Mouse (Mus musculus) kidney, adult 2 months (tissue): ENCODE measurements around the gene Fcgr3. TPM values are rescaled to one million over a fixed set of nuclear protein-coding genes. Genes with fewer than 3 reads are reported as not detected.

Experiments
- DNase-seq: peaks from one replicate; pipeline ENCODE4 v3.0.0; 2021
- H3K27ac ChIP-seq: fragments of 200-500 bp; 2 replicates; pipeline ENCODE4 v1.5.1; 2012; ENCODE audit warnings: low read depth, low read length, control low read depth, inconsistent platforms; ENCODE audit not compliant: insufficient read depth
- H3K27me3 ChIP-seq: fragments of 200-500 bp; replicated peaks from 2 replicates; pipeline ENCODE4 v1.6.1; 2012; ENCODE audit warnings: mild to moderate bottlenecking, moderate library complexity, low read length, inconsistent platforms; ENCODE audit not compliant: control insufficient read depth, insufficient read depth
- H3K36me3 ChIP-seq: fragments of 200-500 bp; 2 replicates; pipeline ENCODE4 v1.6.1; 2012; ENCODE audit warnings: mild to moderate bottlenecking, moderate library complexity, low read length, inconsistent platforms; ENCODE audit not compliant: control insufficient read depth, insufficient read depth
- H3K4me1 ChIP-seq: fragments of 200-500 bp; 2 replicates; pipeline ENCODE4 v1.6.1; 2011; ENCODE audit warnings: low read length; ENCODE audit not compliant: control insufficient read depth, insufficient read depth
- H3K4me3 ChIP-seq: fragments of 200-500 bp; 2 replicates; pipeline ENCODE4 v1.5.1; 2011; ENCODE audit warnings: mild to moderate bottlenecking, low read depth, low read length, control low read depth; ENCODE audit not compliant: insufficient read depth
- CTCF ChIP-seq: fragments of 200-500 bp; conservative IDR thresholded peaks from 2 replicates; pipeline ENCODE4 v1.5.1; 2011; ENCODE audit warnings: low read depth, mild to moderate bottlenecking, control low read depth, low read length, moderate library complexity, mixed read lengths; ENCODE audit not compliant: insufficient read depth, insufficient read length
- POLR2A ChIP-seq: fragments of 200-500 bp; IDR thresholded peaks from one replicate; pipeline ENCODE4 v1.6.1; 2011; ENCODE audit warnings: low read depth, low read length, control low read depth
- WGBS: fragments of 180-500 bp; shearing (Covaris S2); methylation state at CpG from one replicate; pipeline ENCODE4 v1.1.7; 2018; 5-methylcytosine and 5-hydroxymethylcytosine counted together
- polyA plus RNA-seq: library from polyadenylated mRNA; depleted of rRNA; stranded (reverse); fragments of >200 nt; gene quantifications from 2 replicates; pipeline ENCODE4 v1.2.3, GENCODE M21; 2012; rRNA removed

The Fcgr3 gene
- polyA plus RNA-seq, 1 experiment, result 6.4 TPM

DNA sequence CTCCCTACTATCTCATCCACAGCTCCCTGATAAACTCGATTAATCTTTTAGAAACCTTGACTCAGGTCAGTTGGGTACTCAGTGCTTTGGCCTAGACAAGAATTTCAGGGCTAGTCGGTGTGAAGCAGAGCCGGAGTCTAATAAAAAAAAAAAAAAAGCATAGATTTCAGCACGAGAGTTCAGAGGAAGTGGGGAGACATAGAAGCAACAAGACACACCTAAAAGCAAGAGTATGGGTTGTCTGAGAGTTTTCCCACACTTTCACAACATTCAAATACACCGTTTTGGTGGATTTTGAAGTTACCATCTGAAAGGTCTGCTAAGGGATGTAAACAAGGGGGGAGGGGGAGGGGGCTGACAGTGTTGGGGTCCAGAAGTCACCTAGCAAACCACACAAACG is 59.7 kb downstream of the Fcgr3 start:
- Histone ChIP-seq H3K4me3 (no peak overlapping the region), H3K27me3 (no peaks in the 10 kb centered on the region), H3K4me1 (no peaks in the 10 kb centered on the region), H3K27ac (no peak overlapping the region), H3K36me3 (no peaks in the 10 kb centered on the region)
- TF ChIP-seq POLR2A, result no peak
- no peak for TF ChIP-seq CTCF
- 70% methylated on average over 6 of the region's 6 CpGs for WGBS
- DNase-seq, result no peak

Other genes starting within 250 kb of the Fcgr3 start
- gene Atf6, start 197.2 kb downstream of the Fcgr3 start, polyA plus RNA-seq, result 15.4 and 16.4 TPM in 2 replicates
- 0.75 and 1.8 TPM in 2 replicates for gene Gm26620, start 179.9 kb downstream of the Fcgr3 start, polyA plus RNA-seq
- 13.8 and 18.8 TPM in 2 replicates for gene Dusp12, start 179.4 kb downstream of the Fcgr3 start, polyA plus RNA-seq
- gene Fcrlb, start 152.0 kb downstream of the Fcgr3 start, polyA plus RNA-seq, result 0.31 and 0.54 TPM in 2 replicates
- gene Fcrla, start 137.4 kb downstream of the Fcgr3 start, polyA plus RNA-seq, result 0.71 and 6.4 TPM in 2 replicates
- gene Fcgr2b, start 88.4 kb downstream of the Fcgr3 start, polyA plus RNA-seq, result 61.7 and 64.6 TPM in 2 replicates
- 3.3 and 3.7 TPM in 2 replicates for gene Fcgr4, start 46.0 kb downstream of the Fcgr3 start, polyA plus RNA-seq
- 15.6 and 16.7 TPM in 2 replicates for gene Cfap126, start 49.0 kb upstream of the Fcgr3 start, polyA plus RNA-seq
- 814 and 951 TPM in 2 replicates for gene Sdhc, start 85.7 kb upstream of the Fcgr3 start, polyA plus RNA-seq
- 3.5 and 7.7 TPM in 2 replicates for gene Mpz, start 85.8 kb upstream of the Fcgr3 start, polyA plus RNA-seq
- 11.2 and 12.8 TPM in 2 replicates for gene Pcp4l1, start 131.3 kb upstream of the Fcgr3 start, polyA plus RNA-seq
- gene Nr1i3, start 149.0 kb upstream of the Fcgr3 start, polyA plus RNA-seq, result 0.48 and 0.67 TPM in 2 replicates
- gene Tomm40l, start 157.6 kb upstream of the Fcgr3 start, polyA plus RNA-seq, result 46.4 and 51.8 TPM in 2 replicates
- gene Apoa2, start 160.1 kb upstream of the Fcgr3 start, polyA plus RNA-seq, result 19.8 and 20.8 TPM in 2 replicates
- gene Fcer1g, start 169.4 kb upstream of the Fcgr3 start, polyA plus RNA-seq, result 35.8 and 46.8 TPM in 2 replicates
- gene Adamts4, start 185.5 kb upstream of the Fcgr3 start, polyA plus RNA-seq, result 1.2 and 1.5 TPM in 2 replicates
- 374 and 559 TPM in 2 replicates for gene Ndufs2, start 186.5 kb upstream of the Fcgr3 start, polyA plus RNA-seq
- 58.9 and 67.7 TPM in 2 replicates for gene B4galt3, start 205.4 kb upstream of the Fcgr3 start, polyA plus RNA-seq
- gene Ppox, start 216.3 kb upstream of the Fcgr3 start, polyA plus RNA-seq, result 51.5 and 63.2 TPM in 2 replicates
- gene Usp21, start 223.1 kb upstream of the Fcgr3 start, polyA plus RNA-seq, result 47.8 and 53.4 TPM in 2 replicates
- gene Ufc1, start 230.1 kb upstream of the Fcgr3 start, polyA plus RNA-seq, result 43.1 and 59.5 TPM in 2 replicates